Mouse (Mus musculus): ENCODE measurements at regions not wholly inside any gene's neighbourhood (a gene's known extent, or its start where the extent isn't known, plus 50 kb on each side); places are given as distances from the start of the nearest gene placed in this dataset.

- TF ChIP-seq GATA1 (IDR thresholded peaks at IDR 0.05; ENCODE audit: low read length) (no peak), TAL1 (IDR thresholded peaks at IDR 0.05; ENCODE audit: low read length) (no peak)
Measured at GRCm38 (mm10) chr7:135913923-135914634, 197.9 kb upstream of the Mki67 start.
